Mouse (Mus musculus) monocyte, adult 5-6 weeks (primary cell): ENCODE data around the gene Tax1bp3. TPM values are rescaled to one million over a fixed set of nuclear protein-coding genes. Genes with fewer than 3 reads are reported as not detected.

Experiments
- ATAC-seq: fragments of 153-309, 156-312 bp; replicated peaks from 2 replicates; pipeline ENCODE4 v1.8.0; 2017; ENCODE audit warnings: mild to moderate bottlenecking; ENCODE audit not compliant: low TSS enrichment, insufficient number of reproducible peaks, severe bottlenecking, poor library complexity, low FRiP score
- total RNA-seq: library from RNA; stranded (forward); fragments of 200-1000, 200-491, 200-594 nt; gene quantifications from 3 replicates; pipeline ENCODE4 v1.2.3, GENCODE M21; 2017

Tax1bp3 gene
- 14.2 to 15.7 TPM (median 14.6 TPM) in 3 replicates for total RNA-seq

GRCm38 (mm10) chr11:73176608-73177508 lies at the start of gene Tax1bp3, which contains the start of gene Emc6:
TSS of gene Tax1bp3 (plus strand) at chr11:73177083.
TSS of gene Emc6 (minus strand) at chr11:73177037.
- peak; percentile 94 for ATAC-seq

- no peak for ATAC-seq
Measured at GRCm38 (mm10) chr11:73131020-73131419, 45.9 kb upstream of the Tax1bp3 start.

- peak; percentile 54; the same call in 1 of the 2 replicates for ATAC-seq
Measured at GRCm38 (mm10) chr11:73132999-73133398, 43.9 kb upstream of the Tax1bp3 start.

- ATAC-seq, result no peak
Measured at GRCm38 (mm10) chr11:73134222-73134621, 42.7 kb upstream of the Tax1bp3 start.

GRCm38 (mm10) chr11:73136587-73136986 lies 40.3 kb upstream of the Tax1bp3 start:
- no peak for ATAC-seq

- ATAC-seq, result no peak
Measured at GRCm38 (mm10) chr11:73137116-73137515, 39.8 kb upstream of the Tax1bp3 start.

GRCm38 (mm10) chr11:73137591-73138501 lies 39.0 kb upstream of the Tax1bp3 start, which contains the start of gene Haspin:
TSS of gene Haspin (minus strand) at chr11:73138294.
- ATAC-seq, result peak; percentile 80

- ATAC-seq, result no peak
Measured at GRCm38 (mm10) chr11:73144261-73144681, 32.6 kb upstream of the Tax1bp3 start.

- ATAC-seq, result no peak
Measured at GRCm38 (mm10) chr11:73146026-73146974, 30.6 kb upstream of the Tax1bp3 start.

GRCm38 (mm10) chr11:73146975-73147365 lies 29.9 kb upstream of the Tax1bp3 start:
- no peak for ATAC-seq

- no peak for ATAC-seq
Measured at GRCm38 (mm10) chr11:73148209-73148608, 28.7 kb upstream of the Tax1bp3 start.

- no peak for ATAC-seq
Measured at GRCm38 (mm10) chr11:73155071-73155470, 21.8 kb upstream of the Tax1bp3 start.

- no peak for ATAC-seq
Measured at GRCm38 (mm10) chr11:73159957-73160810, 16.7 kb upstream of the Tax1bp3 start, which contains the start of gene P2rx5. TSS of gene P2rx5 (plus strand) at chr11:73160421.

- ATAC-seq, result no peak
Measured at GRCm38 (mm10) chr11:73160811-73161200, 16.1 kb upstream of the Tax1bp3 start.

GRCm38 (mm10) chr11:73161616-73162015 lies 15.3 kb upstream of the Tax1bp3 start:
- ATAC-seq, result no peak

GRCm38 (mm10) chr11:73162284-73162683 lies 14.6 kb upstream of the Tax1bp3 start:
- no peak for ATAC-seq

GRCm38 (mm10) chr11:73168071-73168470 lies 8.8 kb upstream of the Tax1bp3 start:
- ATAC-seq, result no peak
